Mouse (Mus musculus): ENCODE results near the gene Rsph1.

The Rsph1 gene

GRCm38 (mm10) chr17:31258310-31258865 lies 18.8 kb downstream of the Rsph1 start:
- no peak for DNase-seq (ENCODE audit: low read depth)

GRCm38 (mm10) chr17:31257898-31258297 lies 19.3 kb downstream of the Rsph1 start:
- DNase-seq (ENCODE audit: low read depth): no peak

- no peak for DNase-seq (ENCODE audit: low read depth)
These were observed 20.0 kb downstream of the Rsph1 start for GRCm38 (mm10) chr17:31257149-31257548.

GRCm38 (mm10) chr17:31254463-31254931 lies 22.7 kb downstream of the Rsph1 start:
- DNase-seq (ENCODE audit: low read depth): peak; percentile 75

GRCm38 (mm10) chr17:31253951-31254350 lies 23.2 kb downstream of the Rsph1 start:
- no peak for DNase-seq (ENCODE audit: low read depth)

GRCm38 (mm10) chr17:31247144-31247543 lies 30.0 kb downstream of the Rsph1 start:
- DNase-seq (ENCODE audit: low read depth): no peak

GRCm38 (mm10) chr17:31245321-31245720 lies 31.9 kb downstream of the Rsph1 start:
- no peak for DNase-seq (ENCODE audit: low read depth)

- DNase-seq (ENCODE audit: low read depth): peak; percentile 77
These were observed 34.4 kb downstream of the Rsph1 start for GRCm38 (mm10) chr17:31242764-31243163.

- no peak for DNase-seq (ENCODE audit: low read depth)
These were observed 36.0 kb downstream of the Rsph1 start for GRCm38 (mm10) chr17:31241156-31241555.

- DNase-seq (ENCODE audit: low read depth): no peak
These were observed 38.8 kb downstream of the Rsph1 start for GRCm38 (mm10) chr17:31238234-31239020.

GRCm38 (mm10) chr17:31235915-31236314 lies 41.3 kb downstream of the Rsph1 start:
- no peak for DNase-seq (ENCODE audit: low read depth)

- no peak for DNase-seq (ENCODE audit: low read depth)
These were observed 44.8 kb downstream of the Rsph1 start for GRCm38 (mm10) chr17:31232251-31233010.

GRCm38 (mm10) chr17:31231780-31232179 lies 45.4 kb downstream of the Rsph1 start:
- DNase-seq (ENCODE audit: low read depth): no peak

GRCm38 (mm10) chr17:31226931-31227330 lies 50.3 kb downstream of the Rsph1 start:
- DNase-seq (ENCODE audit: low read depth): no peak

GRCm38 (mm10) chr17:31226368-31226767 lies 50.8 kb downstream of the Rsph1 start:
- DNase-seq (ENCODE audit: low read depth): no peak

GRCm38 (mm10) chr17:31224591-31224990 lies 52.6 kb downstream of the Rsph1 start:
- DNase-seq (ENCODE audit: low read depth): peak; percentile 38

GRCm38 (mm10) chr17:31223835-31224234 lies 53.3 kb downstream of the Rsph1 start:
- DNase-seq (ENCODE audit: low read depth): peak; percentile 75

GRCm38 (mm10) chr17:31222810-31223310 lies 54.3 kb downstream of the Rsph1 start:
- DNase-seq (ENCODE audit: low read depth): peak; percentile 34

GRCm38 (mm10) chr17:31216068-31216955 lies 60.9 kb downstream of the Rsph1 start:
- DNase-seq (ENCODE audit: low read depth): peak; percentile 26

- no peak for DNase-seq (ENCODE audit: low read depth)
These were observed 65.3 kb downstream of the Rsph1 start for GRCm38 (mm10) chr17:31211881-31212280.

GRCm38 (mm10) chr17:31210299-31210698 lies 66.9 kb downstream of the Rsph1 start:
- DNase-seq (ENCODE audit: low read depth): peak; percentile 69

All from naive thymus-derived CD4-positive, alpha-beta T cell, adult 2 months (primary cell).